Mouse (Mus musculus) megakaryocyte, adult 5-6 weeks (primary cell): Measurements from ENCODE around the gene Lamtor2. TPM values are rescaled to one million over a fixed set of nuclear protein-coding genes. Genes with fewer than 3 reads are reported as not detected.
"Not testable (repeated sequence)": the region's sequence is repeated elsewhere in the genome, so short reads cannot be mapped to it uniquely, and the experiment has no call there.

Source experiments
- ATAC-seq: 2 replicates; pipeline ENCODE4 v1.8.0; 2016; ENCODE audit warnings: mild to moderate bottlenecking, inconsistent platforms; ENCODE audit not compliant: poor library complexity, severe bottlenecking
- total RNA-seq, 2 experiments: library from RNA; stranded (forward) in 1 of 2; stranded (reverse) in 1 of 2; fragments of 153-499, 151-499 nt in 1 of 2; fragments of 221-1000, 200-1000 nt in 1 of 2; gene quantifications; 2 replicates each; pipeline versions ENCODE4 v1.2.3 to v1.2.4; 2015 to 2017

The Lamtor2 gene
- total RNA-seq (2015) (31.3 TPM in 2 replicates), total RNA-seq (2017) (57.8 and 73.4 TPM in 2 replicates)

DNA sequence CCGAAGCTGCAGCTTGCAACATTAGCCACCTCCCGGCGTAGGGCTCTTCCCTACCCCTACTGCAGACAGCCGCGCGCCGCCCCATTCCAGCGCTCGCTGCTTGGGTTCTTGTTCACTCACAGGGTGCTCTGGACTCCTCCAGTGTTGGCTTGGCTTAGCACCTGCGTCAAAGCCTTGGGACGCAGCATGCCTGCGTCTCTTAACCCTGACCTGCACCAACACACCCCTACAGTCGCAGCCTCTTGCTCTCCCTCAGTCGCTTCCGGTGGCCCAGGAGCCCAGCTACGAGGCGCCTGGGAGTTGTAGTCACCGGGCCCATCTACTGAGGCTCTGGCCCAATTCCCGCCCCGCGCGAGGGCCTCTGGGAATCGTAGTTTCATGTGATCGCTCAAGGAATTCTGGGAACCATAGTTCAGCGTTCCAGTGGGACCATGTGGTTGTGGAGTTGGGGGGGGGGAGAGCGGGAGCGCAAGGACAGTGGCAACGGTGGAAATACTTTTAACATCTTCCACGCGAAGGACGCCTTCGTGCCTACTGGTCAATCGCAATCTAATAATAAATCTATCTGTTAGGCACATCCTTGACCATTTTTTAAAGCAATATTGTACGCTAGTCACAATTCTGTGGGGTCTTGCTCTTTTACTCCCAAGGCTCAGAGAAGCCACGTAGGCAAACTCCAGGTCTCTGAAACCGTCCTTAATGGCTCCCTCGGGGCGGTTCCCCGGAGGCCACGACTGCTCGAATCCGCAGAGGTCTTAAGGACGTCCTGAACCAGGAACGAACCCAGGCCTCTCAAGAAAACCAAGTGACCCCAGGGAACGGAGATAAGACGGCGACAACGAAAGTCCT lies at the start of gene Lamtor2:
Lamtor2 (minus strand) TSS at position 399 of the 849 bp plus-strand sequence.
- ATAC-seq: peak; percentile 90

DNA sequence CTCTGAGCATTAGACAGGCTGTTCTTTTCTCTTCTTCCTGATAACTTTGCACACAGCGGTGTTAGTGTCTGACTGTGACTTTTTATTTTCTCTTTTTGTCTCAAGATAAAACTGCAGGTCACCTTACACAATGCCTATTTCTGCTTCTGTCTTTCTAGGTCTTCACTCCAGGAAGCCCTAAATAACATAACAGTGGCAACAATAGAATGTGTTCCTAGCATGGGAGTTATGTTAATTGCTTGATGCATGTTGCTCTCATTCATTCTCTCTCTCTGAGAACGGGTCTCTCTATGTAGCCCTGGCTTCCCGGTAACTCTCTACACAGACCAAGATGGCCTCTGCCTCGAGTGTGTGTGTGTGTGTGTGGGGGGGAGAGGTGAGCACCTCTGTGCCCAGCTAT lies 49.6 kb upstream of the Lamtor2 start:
- no peak for ATAC-seq

DNA sequence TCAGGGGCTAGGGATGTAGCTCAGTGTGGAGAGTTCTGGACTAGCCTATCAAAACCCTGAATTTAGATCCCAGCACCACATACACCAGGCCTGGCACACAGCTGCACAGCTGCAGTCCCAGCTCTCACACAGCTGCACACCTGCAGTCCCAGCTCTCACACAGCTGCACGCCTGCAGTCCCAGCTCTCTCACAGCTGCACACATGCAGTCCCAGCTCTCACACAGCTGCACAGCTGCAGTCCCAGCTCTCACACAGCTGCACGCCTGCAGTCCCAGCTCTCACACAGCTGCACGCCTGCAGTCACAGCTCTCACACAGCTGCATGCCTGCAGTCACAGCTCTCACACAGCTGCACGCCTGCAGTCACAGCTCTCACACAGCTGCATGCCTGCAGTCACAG lies 43.7 kb upstream of the Lamtor2 start:
- not testable (repeated sequence) for ATAC-seq

DNA sequence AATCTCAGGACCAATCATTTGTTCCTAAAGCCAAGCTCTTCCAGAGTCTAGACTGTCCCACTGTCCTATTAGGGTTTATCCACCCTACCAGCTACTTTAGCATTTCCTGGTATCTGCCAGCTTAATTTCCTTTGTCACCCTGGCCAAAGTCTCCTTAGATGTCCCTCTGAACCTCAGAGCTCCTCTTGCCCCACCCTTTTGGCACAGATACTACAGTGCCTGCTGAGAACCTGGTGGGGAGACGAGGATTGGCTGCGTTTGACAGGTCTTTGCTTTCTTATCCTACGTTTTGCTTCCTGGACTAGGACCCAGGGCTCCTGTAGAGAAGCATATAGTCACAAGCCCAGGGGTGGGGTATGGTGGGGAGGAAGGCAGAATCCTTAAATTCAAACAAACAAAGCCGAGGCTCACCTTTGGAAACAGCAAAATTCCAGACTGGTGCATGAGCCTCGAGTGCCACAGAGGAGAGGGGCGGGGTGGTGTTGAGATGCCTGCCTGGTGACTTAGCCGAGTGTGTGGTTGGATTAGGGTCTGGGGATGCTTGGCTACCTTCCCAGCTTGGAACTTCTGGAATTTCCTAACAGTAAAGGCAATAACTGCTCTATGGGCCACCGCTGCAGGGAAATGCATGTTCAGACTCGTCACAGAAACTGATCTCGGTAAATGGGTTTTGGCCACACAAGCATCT lies 41.2 kb upstream of the Lamtor2 start:
- ATAC-seq: no peak

DNA sequence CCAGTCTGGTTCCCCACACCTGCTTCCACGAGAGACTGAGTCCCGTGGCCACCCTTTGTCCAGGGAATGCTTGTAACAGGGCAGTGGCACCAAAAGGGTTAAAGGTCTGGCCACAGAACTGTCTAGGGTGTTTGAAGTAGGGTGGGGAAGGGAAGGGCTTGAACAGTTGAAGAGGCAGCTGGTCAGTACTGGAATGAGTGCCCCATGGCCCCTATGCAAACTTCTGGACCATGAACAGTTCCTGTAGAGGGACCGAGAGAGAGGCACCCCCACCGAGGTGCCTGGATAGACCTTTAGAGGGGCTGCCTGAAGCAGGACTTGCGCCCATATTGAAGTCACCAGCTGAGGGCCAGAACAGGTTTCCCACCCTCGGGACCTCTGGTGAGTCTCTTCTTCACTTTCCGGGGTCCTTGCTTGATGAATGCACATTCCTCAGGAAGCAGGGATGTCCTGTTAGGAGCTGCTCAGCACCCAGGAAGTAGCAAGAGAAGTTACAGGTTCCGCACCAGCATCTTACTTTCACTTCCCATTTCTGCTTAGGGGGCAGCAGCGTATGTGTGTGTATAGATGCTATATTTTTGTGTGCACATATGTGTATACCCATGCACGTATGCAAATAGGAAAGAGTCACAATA lies 40.2 kb upstream of the Lamtor2 start:
- ATAC-seq: peak; percentile 74

DNA sequence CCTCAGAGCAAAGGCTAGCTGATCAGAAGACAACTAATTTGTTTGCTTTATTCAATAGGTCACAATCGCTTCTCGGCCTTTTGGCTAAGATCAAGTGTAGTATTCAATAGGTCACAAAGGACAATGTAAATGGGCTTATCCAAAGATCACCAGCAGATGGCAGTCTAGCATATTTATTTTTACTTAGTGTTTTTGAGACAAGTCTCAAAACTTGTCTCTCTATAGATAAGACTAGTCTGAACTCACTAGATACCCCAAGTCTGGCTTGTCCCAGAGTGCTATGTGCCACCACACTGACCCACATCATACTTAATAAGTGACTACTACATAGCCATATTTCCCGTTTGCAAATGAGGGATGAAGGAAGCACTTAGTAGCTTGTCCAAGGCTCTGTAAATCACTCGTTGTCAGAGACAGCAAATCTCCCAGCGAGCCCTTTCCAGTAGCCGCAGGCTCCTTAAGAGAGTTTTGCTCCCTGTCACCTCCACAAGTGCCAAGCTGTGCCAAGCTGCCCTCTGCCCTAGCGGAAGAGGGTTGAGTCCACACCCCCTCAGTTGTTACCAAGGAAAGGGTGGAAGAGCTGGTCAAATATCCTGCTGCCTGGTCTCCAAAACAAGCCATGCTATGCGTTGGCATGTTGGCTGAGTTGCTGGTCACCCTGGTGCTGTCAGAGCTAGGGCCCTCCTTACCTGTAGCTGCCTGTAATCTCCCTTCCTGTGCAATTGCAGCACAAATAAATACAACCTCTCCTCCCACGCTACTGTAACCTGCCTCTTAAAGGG lies 39.3 kb upstream of the Lamtor2 start:
- ATAC-seq: peak; percentile 73

DNA sequence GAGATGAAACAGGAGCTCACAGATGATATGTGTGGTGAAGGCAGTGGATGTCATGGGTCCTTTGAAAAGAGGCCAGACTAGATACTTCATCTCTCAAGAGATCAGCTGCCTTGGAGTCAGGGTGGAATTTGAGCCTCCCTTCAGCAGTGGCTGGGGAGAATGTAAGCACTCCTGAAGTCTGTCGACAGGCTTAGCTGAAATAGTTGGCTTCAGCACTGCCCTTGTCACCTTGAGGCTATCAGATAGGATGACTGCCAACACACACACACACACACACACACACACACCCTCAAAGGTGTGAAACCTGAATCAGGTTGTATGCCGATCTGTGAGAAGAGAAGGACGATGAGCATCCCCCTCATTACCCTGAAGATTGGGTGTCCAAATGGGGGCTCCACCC lies 38.2 kb upstream of the Lamtor2 start:
- no peak for ATAC-seq

DNA sequence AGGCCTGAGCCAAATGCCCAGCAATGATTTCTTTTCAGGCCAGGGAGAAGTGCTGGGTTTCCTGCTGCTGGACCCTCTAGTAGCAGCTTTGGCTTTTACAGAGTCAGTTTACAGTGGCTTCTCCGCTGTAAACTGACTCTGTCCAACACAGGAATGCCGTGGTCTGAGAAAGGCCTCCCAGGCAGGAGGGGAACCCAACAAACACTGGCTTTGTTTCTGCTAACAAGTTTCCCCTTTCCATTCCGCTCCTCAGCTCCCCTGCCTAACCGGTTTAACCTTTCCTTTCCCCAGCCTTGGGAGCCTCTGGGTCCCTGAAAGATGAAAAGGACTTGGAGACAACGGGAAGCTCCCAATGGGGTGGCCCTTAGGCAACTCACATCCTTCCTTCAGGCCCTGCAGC lies 37.4 kb upstream of the Lamtor2 start:
- no peak for ATAC-seq

DNA sequence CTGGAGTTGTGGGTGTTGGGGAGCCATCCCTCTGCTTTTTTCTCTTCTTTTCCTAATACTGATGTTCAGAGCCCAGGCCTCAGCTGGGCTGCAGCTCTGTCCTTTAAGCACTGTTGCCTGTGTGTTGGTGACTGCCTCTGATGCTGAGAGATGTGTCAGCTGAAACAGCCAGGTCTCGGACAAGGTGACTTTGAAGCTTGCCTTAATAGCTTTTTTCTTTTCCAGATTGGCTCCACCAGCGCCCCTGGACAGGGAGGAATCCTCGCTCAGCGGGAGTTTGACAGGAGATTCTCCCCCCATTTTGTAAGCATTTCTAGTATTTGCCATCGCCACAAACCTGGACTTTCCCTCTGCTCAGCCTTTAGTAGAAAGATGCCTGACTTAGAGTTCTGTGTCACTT lies 33.8 kb upstream of the Lamtor2 start:
- no peak for ATAC-seq

DNA sequence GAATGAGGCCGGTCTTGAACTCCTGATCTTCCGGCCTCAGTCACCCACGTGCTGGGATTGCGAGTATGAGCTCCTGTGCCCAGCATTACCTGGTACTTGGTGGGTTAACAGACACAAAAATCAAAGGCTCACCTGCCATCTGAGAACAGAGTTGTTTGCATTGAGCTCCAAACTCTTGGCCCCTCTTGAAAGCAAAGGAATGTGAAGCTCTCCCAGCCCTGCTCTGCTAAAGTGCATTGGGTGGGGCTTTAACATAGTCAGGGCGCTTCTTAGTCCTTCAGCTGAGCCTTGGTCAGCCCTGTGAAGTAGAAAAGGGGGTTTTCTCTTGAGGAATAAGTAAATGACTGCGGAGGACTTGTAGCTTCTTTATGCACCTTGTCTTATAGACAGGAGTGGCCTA lies 32.9 kb upstream of the Lamtor2 start:
- ATAC-seq: no peak

DNA sequence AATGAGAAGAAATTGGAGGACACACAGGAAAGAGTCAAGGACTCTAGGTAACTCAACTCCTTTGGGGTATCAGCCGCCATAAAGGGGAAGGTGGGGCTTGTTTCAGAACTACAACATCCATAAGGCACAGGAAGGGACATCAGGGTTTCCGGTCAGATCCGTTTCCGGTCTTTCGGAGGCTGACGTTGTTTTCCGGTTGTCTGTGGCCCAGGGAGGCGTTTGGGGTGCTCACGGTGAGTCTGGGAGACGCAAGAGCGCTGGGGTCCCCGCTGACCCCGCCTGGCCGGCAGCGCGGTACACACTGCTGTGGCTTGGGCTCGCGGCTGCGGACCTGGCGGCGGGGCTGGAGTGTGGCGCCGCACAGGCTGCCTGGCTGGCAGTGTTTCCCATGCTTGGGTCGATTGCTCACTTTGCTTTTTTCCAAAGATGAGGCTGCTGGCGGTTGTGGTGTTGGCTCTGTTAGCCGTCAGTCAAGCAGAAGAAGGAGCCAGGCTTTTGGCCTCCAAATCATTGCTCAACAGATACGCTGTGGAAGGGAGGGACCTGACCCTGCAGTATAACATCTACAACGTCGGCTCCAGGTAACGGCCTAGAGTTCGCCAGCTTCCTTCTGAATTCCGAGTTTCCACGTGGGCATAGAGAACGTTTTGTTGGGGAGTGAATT lies 26.7 kb upstream of the Lamtor2 start:
- peak; percentile 100 for ATAC-seq

DNA sequence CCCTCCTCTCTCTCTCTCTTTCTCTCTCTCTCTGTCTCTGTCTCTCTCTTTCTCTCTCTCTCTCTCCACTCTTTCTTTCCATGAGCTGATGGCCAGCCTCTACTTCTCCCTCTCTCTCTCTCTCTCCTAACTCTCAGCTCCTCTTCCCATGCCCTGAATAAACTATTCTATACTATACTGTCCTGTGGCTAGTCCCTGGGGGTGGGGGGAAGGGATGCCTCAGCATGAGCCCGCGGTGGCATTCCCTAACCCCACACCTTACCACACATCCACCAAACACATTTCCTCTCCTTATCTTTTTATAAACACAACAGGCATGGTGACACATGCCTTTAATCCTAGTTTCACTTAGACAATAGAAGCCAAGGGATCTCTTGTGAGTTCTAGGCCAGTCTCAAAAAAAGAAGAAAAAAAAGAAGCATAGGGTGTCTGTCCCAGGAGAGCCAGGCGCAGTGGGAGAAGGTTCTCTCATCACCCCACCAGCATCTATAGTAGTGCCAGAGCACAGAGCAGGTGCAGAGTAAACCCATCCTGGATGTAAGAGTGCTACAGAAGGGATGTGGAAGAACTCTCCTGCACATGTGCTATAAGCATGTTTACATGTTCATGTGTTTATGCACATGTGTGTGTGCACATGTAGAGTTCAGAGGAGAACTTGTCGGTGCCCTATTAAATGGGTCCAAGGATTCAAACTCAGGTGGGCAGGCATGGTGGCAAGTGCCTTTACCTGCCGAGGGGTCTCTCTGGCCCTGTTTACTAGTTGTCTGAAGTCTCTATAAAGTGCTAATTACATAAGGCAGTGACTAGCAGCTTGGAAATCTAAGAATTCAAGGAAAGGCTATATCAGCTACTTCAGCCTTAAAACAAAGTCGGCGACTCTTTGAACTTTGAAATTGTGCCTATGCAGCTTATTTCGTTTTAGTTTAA lies 25.9 kb upstream of the Lamtor2 start:
- no peak for ATAC-seq

DNA sequence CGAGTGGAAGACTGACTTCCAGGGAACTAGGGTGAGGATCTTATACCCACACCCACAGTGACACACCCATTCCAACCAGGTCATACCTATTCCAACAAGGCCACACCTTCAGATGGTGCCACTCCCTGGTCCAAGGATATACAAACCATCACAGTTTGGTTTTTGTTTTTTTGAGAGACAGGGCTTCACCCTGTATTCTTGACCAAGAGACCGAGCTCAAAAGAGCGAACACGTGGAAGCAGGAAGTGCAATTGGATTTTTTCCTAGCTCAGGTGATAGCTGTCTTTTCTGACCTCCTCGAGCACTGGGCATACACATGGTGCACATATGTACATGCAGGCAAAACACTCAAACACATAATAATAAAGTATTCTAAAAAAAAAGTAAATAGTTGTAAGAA lies 25.0 kb upstream of the Lamtor2 start:
- ATAC-seq: not testable (repeated sequence)

DNA sequence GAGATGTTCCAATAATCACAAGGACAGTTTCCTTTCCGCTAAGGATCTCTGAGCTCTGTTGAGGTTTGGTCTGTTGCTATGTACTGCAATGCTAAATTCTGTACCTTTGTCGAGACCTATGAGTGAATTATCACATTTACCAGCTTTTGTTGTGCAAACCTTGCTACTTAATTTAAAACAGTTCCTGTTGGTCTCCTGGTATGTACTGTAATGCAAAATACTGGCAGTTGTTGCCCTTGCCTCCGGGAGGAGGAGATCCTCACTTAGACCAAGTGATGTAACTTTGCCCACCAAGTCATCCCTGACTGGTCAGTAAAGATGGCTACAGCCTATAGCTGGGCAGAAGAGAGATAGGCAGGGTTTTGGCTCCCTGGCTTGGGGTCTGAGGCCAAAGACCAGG lies 22.7 kb upstream of the Lamtor2 start, which contains the start of gene Ssr2:
Ssr2 (plus strand) TSS at position 337 of the 400 bp plus-strand sequence.
- ATAC-seq: no peak

DNA sequence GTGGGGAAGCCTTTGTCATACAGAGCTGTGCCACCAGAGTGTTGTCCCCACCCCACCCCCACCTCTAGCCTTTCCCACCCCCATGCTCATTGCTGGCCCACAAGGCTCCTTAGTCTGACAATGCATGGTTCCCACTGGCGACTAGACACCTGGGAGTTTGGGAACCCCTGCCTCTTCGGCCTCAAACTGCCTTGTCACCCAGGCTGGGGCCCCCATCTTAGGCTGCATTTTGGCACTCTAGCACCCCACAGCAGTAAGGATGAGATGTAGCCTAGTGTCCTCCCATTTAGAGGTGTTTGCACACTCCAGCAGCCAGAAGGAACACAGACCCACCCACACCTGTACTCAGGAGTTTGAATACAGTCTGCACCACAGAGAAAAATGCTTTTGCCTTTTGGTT lies 20.9 kb upstream of the Lamtor2 start:
- no peak for ATAC-seq

DNA sequence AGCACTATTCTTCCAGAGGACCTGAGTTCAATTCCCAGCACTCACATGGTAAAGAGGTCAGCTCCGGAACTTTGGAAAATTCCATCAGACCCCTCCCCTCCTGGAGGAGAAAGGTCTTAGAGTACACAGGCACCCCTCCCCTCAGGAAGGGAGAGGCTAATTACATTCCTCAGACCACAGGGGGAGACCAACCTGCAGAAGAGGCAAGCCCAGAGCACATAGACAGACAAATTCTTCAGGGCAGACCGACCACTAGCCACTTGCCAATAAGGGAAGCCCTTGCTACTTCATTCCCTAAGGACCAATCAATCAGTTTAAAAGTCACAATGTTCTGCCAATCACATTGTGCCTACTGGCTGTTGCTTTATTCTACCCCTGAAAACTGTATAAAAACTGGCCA lies 20.0 kb upstream of the Lamtor2 start:
- ATAC-seq: no peak

DNA sequence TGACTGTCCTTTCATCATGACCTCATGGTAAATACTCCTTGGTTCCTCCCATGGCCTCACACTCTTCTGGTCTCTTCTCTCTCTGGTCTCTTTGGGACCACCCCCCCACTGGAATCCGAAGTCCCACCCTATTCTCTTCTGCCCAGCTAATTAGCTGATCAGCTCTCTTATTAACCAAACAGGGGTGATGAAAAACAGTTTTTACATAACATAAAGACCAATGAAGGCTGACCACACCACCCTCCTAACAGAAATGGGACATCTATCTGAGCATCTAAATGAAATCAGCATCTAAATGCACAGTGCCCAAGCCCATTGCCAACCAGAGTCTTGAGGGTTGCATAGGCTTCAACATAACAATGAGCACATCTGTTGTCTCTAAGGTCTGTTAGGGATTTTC lies 19.0 kb upstream of the Lamtor2 start:
- no peak for ATAC-seq

DNA sequence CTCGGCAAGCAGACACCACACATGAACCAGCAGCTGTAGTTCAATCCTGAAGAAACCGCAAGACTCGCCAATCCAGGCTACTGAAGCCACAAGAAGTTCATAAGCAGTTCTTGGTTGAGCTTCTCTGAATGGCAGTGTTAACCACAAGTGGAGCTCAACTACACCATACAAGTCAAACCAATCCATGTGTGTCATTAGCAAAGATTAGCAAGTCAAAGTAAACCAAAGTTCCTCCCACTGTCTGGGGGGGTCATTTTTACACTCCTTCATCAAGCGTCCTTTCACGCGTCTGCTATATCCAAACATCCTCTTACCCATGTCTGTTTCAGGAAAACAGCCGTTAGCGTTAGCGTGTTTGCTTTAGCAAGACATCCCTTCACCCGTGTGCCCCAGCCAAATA lies 17.5 kb upstream of the Lamtor2 start:
- no peak for ATAC-seq

DNA sequence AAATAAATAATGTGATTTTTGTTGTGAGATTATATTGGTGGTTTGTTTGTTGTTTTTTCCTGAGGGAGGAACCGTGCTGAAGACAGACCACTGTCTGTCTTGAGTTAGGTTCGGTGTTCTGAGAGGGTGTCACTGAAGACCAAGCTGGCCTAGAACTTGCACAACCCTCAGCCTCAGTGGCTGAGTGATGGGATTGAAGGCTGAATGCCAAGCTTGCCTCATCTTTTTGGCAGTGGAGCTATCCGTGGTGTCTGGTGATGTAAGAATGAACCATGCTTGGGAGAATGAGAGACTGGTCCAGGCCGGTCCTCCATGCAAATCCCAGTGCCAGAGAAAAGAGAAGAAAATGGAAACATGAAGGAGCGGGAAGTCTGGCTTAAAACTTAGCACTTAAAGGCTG lies 16.8 kb upstream of the Lamtor2 start:
- ATAC-seq: no peak
